Comparison of ENCODE assay signal across 21 mouse cellular contexts in genomic region chr17:61837555-61837954, GRCm38 (mm10).
DNase-seq lines count a peak whose midpoint lies in the region; ATAC-seq and TF ChIP-seq lines count a peak whose summit lies in the region.
"Had no signal": no experiment of that assay in that cellular context is flagged by ENCODE, and none has a peak within 500 bp of the region (broad histone marks: within the 10 kb centered on the region; RNA-seq: fewer than 3 reads in every experiment).

No protein-coding gene starts in this region.

- ATAC-seq in kidney, postnatal 0 days (replicated peaks; ENCODE audit: low FRiP score, low read depth) = no peak
- peak; percentile 34; the same call in 1 of the 2 replicates for ATAC-seq in lung, embryonic 16.5 days (ENCODE audit: low read depth)
- peak; percentile 62 for ATAC-seq in lung, postnatal 0 days
- ATAC-seq: activated CD4-positive, CD25-positive, alpha-beta regulatory T cell, adult 4 months; CD4-positive, CD25-positive, alpha-beta regulatory T cell, adult 4 months; Patski had no signal

- H3K27ac ChIP-seq in kidney, postnatal 0 days = no peak overlapping the region
- H3K27ac ChIP-seq in lung, embryonic 16.5 days (ENCODE audit: low read length) = no peak overlapping the region
- H3K27ac ChIP-seq in lung, postnatal 0 days (ENCODE audit: low read length) = no peak overlapping the region

- no peaks in the 10 kb centered on the region for H3K9me3 ChIP-seq in kidney, postnatal 0 days (replicated peaks; ENCODE audit: low read length)
- no peaks in the 10 kb centered on the region for H3K9me3 ChIP-seq in lung, embryonic 16.5 days (ENCODE audit: control insufficient read depth, low read length)
- H3K9me3 ChIP-seq in lung, postnatal 0 days (ENCODE audit: low read length) = no peaks in the 10 kb centered on the region
- H3K9me3 ChIP-seq: G1E had no signal

- H3K27me3 ChIP-seq in kidney, postnatal 0 days (ENCODE audit: insufficient read depth, low read length) = no peaks in the 10 kb centered on the region
- H3K27me3 ChIP-seq in lung, embryonic 16.5 days (ENCODE audit: control insufficient read depth, insufficient read depth, low read depth, low read length) = no peaks in the 10 kb centered on the region
- H3K27me3 ChIP-seq in lung, postnatal 0 days (replicated peaks; ENCODE audit: insufficient read depth, low read length) = no peaks in the 10 kb centered on the region
- H3K27me3 ChIP-seq: CH12.LX, Patski had no signal

- peak; percentile 93 for TF ChIP-seq EP300 in lung, postnatal 0 days (IDR thresholded peaks at IDR 0.05)

- H3K36me3 ChIP-seq in kidney, postnatal 0 days (ENCODE audit: insufficient read depth, low read length) = no peaks in the 10 kb centered on the region
- H3K36me3 ChIP-seq in lung, embryonic 16.5 days (ENCODE audit: control insufficient read depth, insufficient read depth, low read length) = no peaks in the 10 kb centered on the region
- H3K36me3 ChIP-seq in lung, postnatal 0 days (ENCODE audit: insufficient read depth, low read length) = no peaks in the 10 kb centered on the region
- H3K36me3 ChIP-seq: G1E had no signal

- no peak for TF ChIP-seq CTCF in kidney, postnatal 0 days (IDR thresholded peaks at IDR 0.05; ENCODE audit: low read depth)
- TF ChIP-seq CTCF in lung, postnatal 0 days (IDR thresholded peaks at IDR 0.05) = no peak

- no peak overlapping the region for H3K4me2 ChIP-seq in kidney, postnatal 0 days (ENCODE audit: low read length)
- no peak overlapping the region for H3K4me2 ChIP-seq in lung, embryonic 16.5 days (ENCODE audit: low read depth, low read length)
- H3K4me2 ChIP-seq in lung, postnatal 0 days (replicated peaks; ENCODE audit: low read depth, low read length) = no peak overlapping the region

- peak; percentile 48 for DNase-seq in kidney, postnatal 0 days (ENCODE audit: low spot score)
- DNase-seq in kidney, postnatal 14 days = no peak
- no peak for DNase-seq in lung, adult 18-20 months
- peak; percentile 42 for DNase-seq in lung, postnatal 0 days (ENCODE audit: low spot score)
- no peak for DNase-seq in lung, postnatal 14 days
- DNase-seq: adrenal gland, adult 2 months; adrenal gland, adult 8-10 months; adrenal gland, postnatal 10 days; adrenal gland, postnatal 14 days; adrenal gland, postnatal 25 days; adrenal gland, postnatal 36 days; B cell, adult 2 months; cerebellum, adult 11 months; cerebellum, adult 11-12 months; cerebellum, adult 18-20 months had no signal

- 52% methylated on average over 2 of the region's 2 CpGs for WGBS in kidney, postnatal 0 days
- WGBS in lung, embryonic 16.5 days = 60% methylated on average over 2 of the region's 2 CpGs
- 43% methylated on average over 2 of the region's 2 CpGs for WGBS in lung, postnatal 0 days

- H3K9ac ChIP-seq in kidney, postnatal 0 days (ENCODE audit: low read depth, low read length) = no peak overlapping the region
- H3K9ac ChIP-seq in lung, embryonic 16.5 days (ENCODE audit: low read length) = no peak overlapping the region
- no peak overlapping the region for H3K9ac ChIP-seq in lung, postnatal 0 days (replicated peaks; ENCODE audit: low read depth)

- no peak overlapping the region for H3K4me3 ChIP-seq in kidney, postnatal 0 days (replicated peaks; ENCODE audit: low read depth, low read length)
- H3K4me3 ChIP-seq in lung, embryonic 16.5 days (ENCODE audit: low read length) = no peak overlapping the region
- no peak overlapping the region for H3K4me3 ChIP-seq in lung, postnatal 0 days (ENCODE audit: low read depth, low read length)

- no peaks in the 10 kb centered on the region for H3K4me1 ChIP-seq in kidney, postnatal 0 days (replicated peaks; ENCODE audit: insufficient read depth, low read length)
- no peaks in the 10 kb centered on the region for H3K4me1 ChIP-seq in lung, embryonic 16.5 days (replicated peaks; ENCODE audit: control insufficient read depth, insufficient read depth, low read length)
- H3K4me1 ChIP-seq in lung, postnatal 0 days (ENCODE audit: insufficient read depth, low read depth, low read length) = no peaks in the 10 kb centered on the region

Comparison
In these comparisons a context has a peak if more than half of its experiments do, and no peak if none do; other contexts are left out.
1. DNase-seq: peak in kidney, postnatal 0 days (single experiment) and lung, postnatal 0 days (single experiment); none in kidney, postnatal 14 days (single experiment), lung, adult 18-20 months (0 of 2) and lung, postnatal 14 days (single experiment).